Comparison of ENCODE assay signal across 13 mouse cellular contexts in the genomic region with DNA sequence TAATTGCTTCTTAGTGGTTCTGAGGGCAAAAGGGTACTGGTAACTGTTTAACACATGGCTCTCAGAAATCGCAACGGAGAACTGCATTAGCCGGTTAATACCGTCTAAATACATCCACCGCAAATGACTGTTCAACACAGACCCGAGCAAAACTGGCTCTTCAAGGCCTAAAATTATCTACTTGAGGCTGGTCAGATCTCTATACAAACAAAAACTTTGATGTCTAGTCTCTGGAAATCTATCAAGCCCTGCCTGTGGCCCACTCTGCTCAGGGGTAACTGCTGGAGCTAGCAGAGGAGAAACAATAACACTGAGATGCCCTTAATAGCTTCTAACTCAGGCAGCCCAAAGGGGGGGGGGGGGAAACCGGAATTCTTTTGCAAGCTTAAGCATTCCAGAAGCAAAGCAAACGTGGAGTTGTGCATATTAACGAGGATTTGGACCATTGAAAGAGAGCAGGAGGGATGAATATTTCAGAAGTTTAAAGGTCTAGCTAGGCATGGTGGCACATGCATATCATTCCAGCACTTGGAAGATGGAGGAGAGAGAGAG. TPM values are rescaled to one million over a fixed set of nuclear protein-coding genes. Genes with fewer than 3 reads are reported as not detected.
A peak's percentile ranks its signal among the peaks of the same experiment; 100 is the strongest.
DNase-seq lines count a peak whose midpoint lies in the region; ATAC-seq and TF ChIP-seq lines count a peak whose summit lies in the region.
"Had no signal": no experiment of that assay in that cellular context is flagged by ENCODE, and none has a peak within 500 bp of the region (broad histone marks: within the 10 kb centered on the region; RNA-seq: fewer than 3 reads in every experiment).

No protein-coding gene starts in this region.

- H3K4me2 ChIP-seq in midbrain, embryonic 12.5 days (replicated peaks), result peak overlapping the region; percentile 21; the same call in 1 of the 2 replicates
- no peak overlapping the region for H3K4me2 ChIP-seq in midbrain, embryonic 16.5 days (ENCODE audit: low read length)
- H3K4me2 ChIP-seq in embryonic facial prominence, embryonic 15.5 days (replicated peaks), result no peak overlapping the region
- H3K4me2 ChIP-seq in kidney, embryonic 15.5 days, result peak overlapping the region; percentile 24; the same call in 1 of the 2 replicates
- no peak overlapping the region for H3K4me2 ChIP-seq in stomach, postnatal 0 days (replicated peaks; ENCODE audit: low read depth)
- H3K4me2 ChIP-seq: limb, embryonic 15.5 days; neural tube, embryonic 13.5 days had no signal

- no peaks in the 10 kb centered on the region for H3K9me3 ChIP-seq in midbrain, embryonic 12.5 days
- no peaks in the 10 kb centered on the region for H3K9me3 ChIP-seq in midbrain, embryonic 16.5 days (replicated peaks; ENCODE audit: control insufficient read depth, low read length, poor library complexity, severe bottlenecking)
- H3K9me3 ChIP-seq in embryonic facial prominence, embryonic 15.5 days (replicated peaks), result no peaks in the 10 kb centered on the region
- no peaks in the 10 kb centered on the region for H3K9me3 ChIP-seq in kidney, embryonic 15.5 days (replicated peaks)
- no peaks in the 10 kb centered on the region for H3K9me3 ChIP-seq in stomach, postnatal 0 days (ENCODE audit: control insufficient read depth, low read length)
- H3K9me3 ChIP-seq: limb, embryonic 15.5 days; neural tube, embryonic 13.5 days had no signal

- no peak for TF ChIP-seq CTCF in stomach, postnatal 0 days (IDR thresholded peaks at IDR 0.05; ENCODE audit: low read depth)

- H3K4me1 ChIP-seq in midbrain, embryonic 12.5 days, result peaks cover 20% of the 10 kb centered on the region
- H3K4me1 ChIP-seq in midbrain, embryonic 16.5 days (ENCODE audit: control insufficient read depth, insufficient read depth, low read length), result no peaks in the 10 kb centered on the region
- peaks cover 16% of the 10 kb centered on the region for H3K4me1 ChIP-seq in embryonic facial prominence, embryonic 15.5 days
- H3K4me1 ChIP-seq in kidney, embryonic 15.5 days, result peaks cover 61% of the 10 kb centered on the region
- peaks cover 4% of the 10 kb centered on the region; the same call in 1 of the 2 replicates for H3K4me1 ChIP-seq in stomach, postnatal 0 days (replicated peaks; ENCODE audit: control insufficient read depth, insufficient read depth)

- H3K27me3 ChIP-seq in midbrain, embryonic 12.5 days, result no peaks in the 10 kb centered on the region
- H3K27me3 ChIP-seq in midbrain, embryonic 16.5 days (ENCODE audit: control insufficient read depth, insufficient read depth, low read depth, low read length), result no peaks in the 10 kb centered on the region
- no peaks in the 10 kb centered on the region for H3K27me3 ChIP-seq in embryonic facial prominence, embryonic 15.5 days
- H3K27me3 ChIP-seq in kidney, embryonic 15.5 days, result no peaks in the 10 kb centered on the region
- no peaks in the 10 kb centered on the region for H3K27me3 ChIP-seq in stomach, postnatal 0 days (ENCODE audit: control insufficient read depth, insufficient read depth, low read length)
- H3K27me3 ChIP-seq: limb, embryonic 15.5 days; neural tube, embryonic 13.5 days had no signal

- 0 out of 2 replicates have a peak, but pooled peaks have one; percentile 30 for ATAC-seq in midbrain, embryonic 12.5 days (ENCODE audit: low FRiP score, low read depth)
- ATAC-seq in midbrain, embryonic 16.5 days, result no peak
- ATAC-seq in embryonic facial prominence, embryonic 15.5 days (ENCODE audit: insufficient number of reproducible peaks, low FRiP score, low TSS enrichment, low read depth), result no peak
- peak; percentile 67 for ATAC-seq in kidney, embryonic 15.5 days (replicated peaks; ENCODE audit: low FRiP score)
- no peak for ATAC-seq in stomach, postnatal 0 days (ENCODE audit: low FRiP score, low TSS enrichment)
- ATAC-seq: hindbrain, postnatal 0 days had no signal

- 20% methylated on average over 9 of the region's 9 CpGs for WGBS in midbrain, embryonic 12.5 days
- WGBS in midbrain, embryonic 16.5 days, result 10% methylated on average over 9 of the region's 9 CpGs
- 19% methylated on average over 9 of the region's 9 CpGs for WGBS in embryonic facial prominence, embryonic 15.5 days
- 9% methylated on average over 9 of the region's 9 CpGs for WGBS in kidney, embryonic 15.5 days
- WGBS in stomach, postnatal 0 days, result 11% methylated on average over 9 of the region's 9 CpGs

- TF ChIP-seq EP300 in stomach, postnatal 0 days (optimal IDR thresholded peaks at IDR 0.05), result no peak

- no peaks in the 10 kb centered on the region for H3K36me3 ChIP-seq in midbrain, embryonic 12.5 days
- H3K36me3 ChIP-seq in midbrain, embryonic 16.5 days (ENCODE audit: control insufficient read depth, insufficient read depth, low read length), result no peaks in the 10 kb centered on the region
- no peaks in the 10 kb centered on the region for H3K36me3 ChIP-seq in embryonic facial prominence, embryonic 15.5 days
- H3K36me3 ChIP-seq in kidney, embryonic 15.5 days, result no peaks in the 10 kb centered on the region
- H3K36me3 ChIP-seq in stomach, postnatal 0 days (ENCODE audit: control insufficient read depth, insufficient read depth, low read length), result no peaks in the 10 kb centered on the region
- H3K36me3 ChIP-seq: limb, embryonic 15.5 days; neural tube, embryonic 13.5 days had no signal

- peak overlapping the region; percentile 60 for H3K27ac ChIP-seq in midbrain, embryonic 12.5 days (replicated peaks)
- no peak overlapping the region for H3K27ac ChIP-seq in midbrain, embryonic 16.5 days (ENCODE audit: low read length)
- peak overlapping the region; percentile 58 for H3K27ac ChIP-seq in embryonic facial prominence, embryonic 15.5 days (replicated peaks)
- peak overlapping the region; percentile 93 for H3K27ac ChIP-seq in kidney, embryonic 15.5 days
- H3K27ac ChIP-seq in stomach, postnatal 0 days (replicated peaks), result peak overlapping the region; percentile 45
- H3K27ac ChIP-seq: hindbrain, postnatal 0 days; limb, embryonic 15.5 days; macrophage; neural tube, embryonic 13.5 days had no signal

- H3K4me3 ChIP-seq in midbrain, embryonic 12.5 days, result no peak overlapping the region
- no peak overlapping the region for H3K4me3 ChIP-seq in midbrain, embryonic 16.5 days (ENCODE audit: low read depth, low read length)
- no peak overlapping the region for H3K4me3 ChIP-seq in embryonic facial prominence, embryonic 15.5 days (replicated peaks)
- no peak overlapping the region for H3K4me3 ChIP-seq in kidney, embryonic 15.5 days (replicated peaks)
- no peak overlapping the region for H3K4me3 ChIP-seq in stomach, postnatal 0 days (ENCODE audit: low read depth, low read length)
- H3K4me3 ChIP-seq: limb, embryonic 15.5 days; neural tube, embryonic 13.5 days had no signal

- 0 out of 2 replicates have a peak overlapping the region, but pooled peaks have one; percentile 31 for H3K9ac ChIP-seq in midbrain, embryonic 12.5 days (replicated peaks)
- H3K9ac ChIP-seq in midbrain, embryonic 16.5 days (ENCODE audit: low read depth, low read length), result no peak overlapping the region
- no peak overlapping the region for H3K9ac ChIP-seq in embryonic facial prominence, embryonic 15.5 days
- no peak overlapping the region for H3K9ac ChIP-seq in kidney, embryonic 15.5 days
- no peak overlapping the region for H3K9ac ChIP-seq in stomach, postnatal 0 days (ENCODE audit: low read length)
- H3K9ac ChIP-seq: limb, embryonic 15.5 days; neural tube, embryonic 13.5 days had no signal

- DNase-seq in stomach, postnatal 0 days (ENCODE audit: low spot score), result no peak
- DNase-seq in frontal cortex, postnatal 25 days (ENCODE audit: low spot score in 2 of 2), result no peak
- DNase-seq in adrenal gland, postnatal 25 days, result no peak
- DNase-seq: heart, adult 11 months had no signal

RNA-seq across cellular contexts. Expression of a gene that starts 26.8 kb away (rescaled TPM):
- 22.5 and 23.1 TPM in 2 replicates for polyA plus RNA-seq in midbrain, embryonic 12.5 days (2016; fragmentation: Nextera tagmentation; extraction: Ambion mirVana)
- polyA plus RNA-seq in midbrain, embryonic 16.5 days (2015; fragmentation: Nextera tagmentation; extraction: Ambion mirVana), result 26.4 and 28.3 TPM in 2 replicates
- polyA plus RNA-seq in embryonic facial prominence, embryonic 15.5 days (2015; fragmentation: Nextera tagmentation; extraction: Ambion mirVana), result 18.9 and 20.1 TPM in 2 replicates
- 17.5 and 18.2 TPM in 2 replicates for polyA plus RNA-seq in kidney, embryonic 15.5 days (2015; fragmentation: Nextera tagmentation; extraction: Ambion mirVana)
- 12.1 and 12.7 TPM in 2 replicates for polyA plus RNA-seq in stomach, postnatal 0 days (2015; fragmentation: Nextera tagmentation; extraction: Ambion mirVana)
- total RNA-seq in adrenal gland, postnatal 25 days (2021), result 30.2 and 31.2 TPM in 2 replicates

RNA-seq across cellular contexts. Expression of a gene that starts 27.3 kb away (rescaled TPM):
- 155 and 156 TPM in 2 replicates for polyA plus RNA-seq in midbrain, embryonic 12.5 days (2016; fragmentation: Nextera tagmentation; extraction: Ambion mirVana)
- 120 and 124 TPM in 2 replicates for polyA plus RNA-seq in midbrain, embryonic 16.5 days (2015; fragmentation: Nextera tagmentation; extraction: Ambion mirVana)
- polyA plus RNA-seq in embryonic facial prominence, embryonic 15.5 days (2015; fragmentation: Nextera tagmentation; extraction: Ambion mirVana), result 66.7 and 67.5 TPM in 2 replicates
- polyA plus RNA-seq in kidney, embryonic 15.5 days (2015; fragmentation: Nextera tagmentation; extraction: Ambion mirVana), result 131 and 133 TPM in 2 replicates
- 52.6 and 52.9 TPM in 2 replicates for polyA plus RNA-seq in stomach, postnatal 0 days (2015; fragmentation: Nextera tagmentation; extraction: Ambion mirVana)
- total RNA-seq in adrenal gland, postnatal 25 days (2021), result 570 and 647 TPM in 2 replicates

RNA-seq across cellular contexts. Expression of a gene that starts 57.7 kb away (rescaled TPM):
- not detected in 2 replicates for polyA plus RNA-seq in midbrain, embryonic 12.5 days (2016; fragmentation: Nextera tagmentation; extraction: Ambion mirVana)
- polyA plus RNA-seq in midbrain, embryonic 16.5 days (2015; fragmentation: Nextera tagmentation; extraction: Ambion mirVana), result not detected in 2 replicates
- polyA plus RNA-seq in embryonic facial prominence, embryonic 15.5 days (2015; fragmentation: Nextera tagmentation; extraction: Ambion mirVana), result not detected in 2 replicates
- 23.2 and 23.8 TPM in 2 replicates for polyA plus RNA-seq in kidney, embryonic 15.5 days (2015; fragmentation: Nextera tagmentation; extraction: Ambion mirVana)
- polyA plus RNA-seq in stomach, postnatal 0 days (2015; fragmentation: Nextera tagmentation; extraction: Ambion mirVana), result 79.6 and 81.7 TPM in 2 replicates
- not detected in 2 replicates for total RNA-seq in adrenal gland, postnatal 25 days (2021)
- total RNA-seq: hindbrain, postnatal 0 days; layer of hippocampus, postnatal 14 days had no signal
- polyA plus RNA-seq: hindbrain, postnatal 0 days; limb, embryonic 15.5 days; macrophage; neural tube, embryonic 13.5 days had no signal

Comparison
In these comparisons a context has a peak if more than half of its experiments do, and no peak if none do; other contexts are left out.
1. ATAC-seq: peak in midbrain, embryonic 12.5 days (single experiment) and kidney, embryonic 15.5 days (single experiment); none in midbrain, embryonic 16.5 days (single experiment), embryonic facial prominence, embryonic 15.5 days (single experiment) and stomach, postnatal 0 days (single experiment).
2. H3K4me2 ChIP-seq: peak in midbrain, embryonic 12.5 days (single experiment) and kidney, embryonic 15.5 days (single experiment); none in midbrain, embryonic 16.5 days (single experiment), embryonic facial prominence, embryonic 15.5 days (single experiment) and stomach, postnatal 0 days (single experiment).
3. RNA of a gene that starts 57.7 kb away (polyA plus RNA-seq): 79.6 to 81.7 TPM in stomach, postnatal 0 days and 23.2 to 23.8 TPM in kidney, embryonic 15.5 days; not detected in embryonic facial prominence, embryonic 15.5 days, not detected in midbrain, embryonic 12.5 days and not detected in midbrain, embryonic 16.5 days; every median in the first group is over 10 times any median in the second.